Mouse (Mus musculus) Patski (cell line): ENCODE measurements around the gene Adora3. TPM values are rescaled to one million over a fixed set of nuclear protein-coding genes. Genes with fewer than 3 reads are reported as not detected.

Experiments used
- ATAC-seq: fragments of 100-300 bp; one replicate; pipeline ENCODE4 v1.8.0; 2021
- CTCF ChIA-PET: fragments of 350-600 bp; sonication (Branson Sonifier 250); formaldehyde crosslinking; loops from one replicate; lab custom pipeline; 2022; ENCODE audit warnings: inconsistent platforms; lab: Charles Lee
- POLR2A ChIA-PET: fragments of 350-600 bp; sonication (Branson Sonifier 250); formaldehyde crosslinking; loops from one replicate; lab custom pipeline; 2022; ENCODE audit warnings: antibody characterized with exemption, inconsistent platforms; lab: Charles Lee
- DNase-seq: peaks from one replicate; pipeline ENCODE4 v3.0.0-alpha.2; 2011; ENCODE audit warnings: low read depth, low spot score
- H3K27me3 ChIP-seq: fragments of 371-371 bp; one replicate; pipeline ENCODE4 v1.5.1; 2021
- CTCF ChIP-seq: fragments of 100-300 bp; IDR thresholded peaks from one replicate; pipeline ENCODE4 v1.5.1; 2021
- in situ Hi-C: fragments of 300-500 bp; cut with MboI; formaldehyde crosslinking; loops from 3 replicates; pipeline ENCODE4 v1.11.1; 2018; ENCODE audit warnings: low pct_unique_long_range_greater_than_20kb, mixed read lengths
- polyA plus RNA-seq: library from polyadenylated mRNA; unstranded; gene quantifications from one replicate; pipeline ENCODE4 v1.2.3, GENCODE M21; 2021

Gene Adora3
- polyA plus RNA-seq, 1 experiment from 2014 or later: not detected

GRCm38 (mm10) chr3:105873451-105874445, 3.1 kb downstream of the Adora3 start:
- no peak for TF ChIP-seq CTCF
- ATAC-seq: no peak
- in situ Hi-C loops: no loop called here
- no peak for DNase-seq
- ChIA-PET POLR2A (no interaction called here), CTCF (interaction anchor here (0.5 kb wide), 1 partner anchor 128 kb away, joined by 3 read pairs; no protein-coding TSS in a partner anchor)
- no peaks in the 10 kb centered on the region for H3K27me3 ChIP-seq

- ATAC-seq (no peak), DNase-seq (no peak)
- in situ Hi-C loops: no loop called here
- TF ChIP-seq CTCF: no peak
- ChIA-PET POLR2A (no interaction called here), CTCF (no interaction called here)
- no peaks in the 10 kb centered on the region for H3K27me3 ChIP-seq
Observed at GRCm38 (mm10) chr3:105876022-105876421, 5.4 kb downstream of the Adora3 start.

- in situ Hi-C loops: no loop called here
- TF ChIP-seq CTCF: no peak
- ATAC-seq (no peak), DNase-seq (no peak)
- POLR2A ChIA-PET: no interaction called here
- CTCF ChIA-PET: no interaction called here
- H3K27me3 ChIP-seq: peaks cover 10% of the 10 kb centered on the region
Observed at GRCm38 (mm10) chr3:105877252-105877803, 6.7 kb downstream of the Adora3 start.

- DNase-seq (no peak), ATAC-seq (no peak)
- no peak for TF ChIP-seq CTCF
- H3K27me3 ChIP-seq: peaks cover 13% of the 10 kb centered on the region
- CTCF ChIA-PET: no interaction called here
- POLR2A ChIA-PET: no interaction called here
- in situ Hi-C loops: no loop called here
Observed at GRCm38 (mm10) chr3:105877919-105878318, 7.3 kb downstream of the Adora3 start.

- in situ Hi-C loops: no loop called here
- ATAC-seq (no peak), DNase-seq (no peak)
- H3K27me3 ChIP-seq: peaks cover 13% of the 10 kb centered on the region
- TF ChIP-seq CTCF: no peak
- POLR2A ChIA-PET: no interaction called here
- CTCF ChIA-PET: no interaction called here
Observed at GRCm38 (mm10) chr3:105878751-105879150, 8.1 kb downstream of the Adora3 start.

- in situ Hi-C loops: no loop called here
Observed at GRCm38 (mm10) chr3:105880419-105880818, 9.8 kb downstream of the Adora3 start.

GRCm38 (mm10) chr3:105882105-105882504, 11.4 kb downstream of the Adora3 start:
- CTCF ChIA-PET: interaction anchor here (1.3 kb wide), 1 partner anchor 32 kb away, joined by 3 read pairs; no protein-coding TSS in a partner anchor
- DNase-seq (no peak), ATAC-seq (no peak)
- H3K27me3 ChIP-seq: peaks cover 33% of the 10 kb centered on the region
- TF ChIP-seq CTCF: no peak
- POLR2A ChIA-PET: no interaction called here
- in situ Hi-C loops: no loop called here

More at GRCm38 (mm10) chr3:105880419-105880818, 9.8 kb downstream of the Adora3 start:
- CTCF ChIA-PET: interaction anchor here (1.0 kb wide), 1 partner anchor 20 kb away, joined by 4 read pairs; no protein-coding TSS in a partner anchor
- POLR2A ChIA-PET: no interaction called here
- ATAC-seq (no peak), DNase-seq (no peak)
- TF ChIP-seq CTCF: no peak
- H3K27me3 ChIP-seq: peaks cover 21% of the 10 kb centered on the region

GRCm38 (mm10) chr3:105883111-105883510, 12.5 kb downstream of the Adora3 start:
- ChIA-PET POLR2A (no interaction called here), CTCF (interaction anchor here (0.9 to 1.3 kb wide), 3 partner anchors 15 to 157 kb away, joined by 3 read pairs; no protein-coding TSS in a partner anchor)
- no peak for ATAC-seq
- no peak for DNase-seq
- no peak for TF ChIP-seq CTCF
- peaks cover 34% of the 10 kb centered on the region for H3K27me3 ChIP-seq
- in situ Hi-C loops: no loop called here

- ATAC-seq (no peak), DNase-seq (no peak)
- in situ Hi-C loops: no loop called here
- H3K27me3 ChIP-seq: peaks cover 19% of the 10 kb centered on the region
- ChIA-PET POLR2A (no interaction called here), CTCF (no interaction called here)
- no peak for TF ChIP-seq CTCF
Observed at GRCm38 (mm10) chr3:105888961-105889360, 18.3 kb downstream of the Adora3 start.

- no peak for TF ChIP-seq CTCF
- ATAC-seq (no peak), DNase-seq (no peak)
- in situ Hi-C loops: no loop called here
- CTCF ChIA-PET: interaction anchor here (1.0 kb wide), 1 partner anchor 10 kb away, joined by 3 read pairs; no protein-coding TSS in a partner anchor
- POLR2A ChIA-PET: no interaction called here
- H3K27me3 ChIP-seq: peaks cover 14% of the 10 kb centered on the region
Observed at GRCm38 (mm10) chr3:105890220-105890619, 19.6 kb downstream of the Adora3 start.
